Comparison of ENCODE assay signal across 8 mouse cellular contexts in genomic region chr6:136486801-136487553, GRCm38 (mm10). TPM values are rescaled to one million over a fixed set of nuclear protein-coding genes. Genes with fewer than 3 reads are reported as not detected.
DNase-seq lines count a peak whose midpoint lies in the region; ATAC-seq and TF ChIP-seq lines count a peak whose summit lies in the region.
"Had no signal": no experiment of that assay in that cellular context is flagged by ENCODE, and none has a peak within 500 bp of the region (broad histone marks: within the 10 kb centered on the region; RNA-seq: fewer than 3 reads in every experiment).

No protein-coding gene starts in this region.

- peak; percentile 37; the same call in 1 of the 2 replicates for ATAC-seq in lung, embryonic 16.5 days (ENCODE audit: low read depth)
- peak; percentile 46; the same call in 1 of the 2 replicates for ATAC-seq in forebrain, embryonic 15.5 days (replicated peaks)
- ATAC-seq in liver, embryonic 12.5 days, result no peak
- ATAC-seq in stomach, postnatal 0 days (ENCODE audit: low FRiP score, low TSS enrichment), result 0 out of 2 replicates have a peak, but pooled peaks have one; percentile 28
- ATAC-seq in monocyte, adult 5-6 weeks (replicated peaks; ENCODE audit: insufficient number of reproducible peaks, low FRiP score, low TSS enrichment, poor library complexity, severe bottlenecking), result no peak

- TF ChIP-seq CTCF in stomach, postnatal 0 days (IDR thresholded peaks at IDR 0.05; ENCODE audit: low read depth), result no peak

- no peak for TF ChIP-seq EP300 in stomach, postnatal 0 days (optimal IDR thresholded peaks at IDR 0.05)

- H3K27me3 ChIP-seq in lung, embryonic 16.5 days (ENCODE audit: control insufficient read depth, insufficient read depth, low read depth, low read length), result no peaks in the 10 kb centered on the region
- no peaks in the 10 kb centered on the region for H3K27me3 ChIP-seq in forebrain, embryonic 15.5 days
- H3K27me3 ChIP-seq in liver, embryonic 12.5 days (replicated peaks), result 0 out of 2 replicates have a peak, but pooled peaks cover 5% of the 10 kb centered on the region
- no peaks in the 10 kb centered on the region for H3K27me3 ChIP-seq in stomach, postnatal 0 days (ENCODE audit: control insufficient read depth, insufficient read depth, low read length)

- no peak overlapping the region for H3K27ac ChIP-seq in lung, embryonic 16.5 days (ENCODE audit: low read length)
- H3K27ac ChIP-seq in forebrain, embryonic 15.5 days (replicated peaks), result no peak overlapping the region
- no peak overlapping the region for H3K27ac ChIP-seq in liver, embryonic 12.5 days
- peak overlapping the region; percentile 49 for H3K27ac ChIP-seq in stomach, postnatal 0 days (replicated peaks)

- DNase-seq in lung, postnatal 25 days (ENCODE audit: low spot score), result no peak
- DNase-seq in stomach, postnatal 0 days (ENCODE audit: low spot score), result no peak
- no peak for DNase-seq in cerebellum, postnatal 36 days
- DNase-seq: kidney, adult 2 months had no signal

- no peak overlapping the region for H3K4me3 ChIP-seq in lung, embryonic 16.5 days (ENCODE audit: low read length)
- peak overlapping the region; percentile 15 for H3K4me3 ChIP-seq in forebrain, embryonic 15.5 days
- H3K4me3 ChIP-seq in liver, embryonic 12.5 days, result peak overlapping the region; percentile 5; the same call in 1 of the 2 replicates
- no peak overlapping the region for H3K4me3 ChIP-seq in stomach, postnatal 0 days (ENCODE audit: low read depth, low read length)

- no peaks in the 10 kb centered on the region for H3K36me3 ChIP-seq in lung, embryonic 16.5 days (ENCODE audit: control insufficient read depth, insufficient read depth, low read length)
- H3K36me3 ChIP-seq in forebrain, embryonic 15.5 days, result no peaks in the 10 kb centered on the region
- no peaks in the 10 kb centered on the region for H3K36me3 ChIP-seq in liver, embryonic 12.5 days
- no peaks in the 10 kb centered on the region for H3K36me3 ChIP-seq in stomach, postnatal 0 days (ENCODE audit: control insufficient read depth, insufficient read depth, low read length)

- H3K4me2 ChIP-seq in lung, embryonic 16.5 days (ENCODE audit: low read depth, low read length), result peak overlapping the region; percentile 18
- peak overlapping the region; percentile 40 for H3K4me2 ChIP-seq in forebrain, embryonic 15.5 days (replicated peaks)
- peak overlapping the region; percentile 41 for H3K4me2 ChIP-seq in liver, embryonic 12.5 days
- H3K4me2 ChIP-seq in stomach, postnatal 0 days (replicated peaks; ENCODE audit: low read depth), result 0 out of 2 replicates have a peak overlapping the region, but pooled peaks have one; percentile 23

- 49% methylated on average over 32 of the region's 36 CpGs for WGBS in lung, embryonic 16.5 days
- 43% methylated on average over 36 of the region's 36 CpGs for WGBS in forebrain, embryonic 15.5 days
- 55% methylated on average over 36 of the region's 36 CpGs for WGBS in liver, embryonic 12.5 days (ENCODE audit: insufficient replicate concordance)
- 44% methylated on average over 36 of the region's 36 CpGs for WGBS in stomach, postnatal 0 days

- peaks cover 4% of the 10 kb centered on the region; the same call in 1 of the 2 replicates for H3K4me1 ChIP-seq in lung, embryonic 16.5 days (replicated peaks; ENCODE audit: control insufficient read depth, insufficient read depth, low read length)
- H3K4me1 ChIP-seq in forebrain, embryonic 15.5 days, result no peaks in the 10 kb centered on the region
- peaks cover 12% of the 10 kb centered on the region; the same call in 1 of the 2 replicates for H3K4me1 ChIP-seq in liver, embryonic 12.5 days
- H3K4me1 ChIP-seq in stomach, postnatal 0 days (replicated peaks; ENCODE audit: control insufficient read depth, insufficient read depth), result 0 out of 2 replicates have a peak, but pooled peaks cover 2% of the 10 kb centered on the region

- peaks cover 3% of the 10 kb centered on the region; the same call in 1 of the 2 replicates for H3K9me3 ChIP-seq in lung, embryonic 16.5 days (ENCODE audit: control insufficient read depth, low read length)
- no peaks in the 10 kb centered on the region for H3K9me3 ChIP-seq in forebrain, embryonic 15.5 days
- H3K9me3 ChIP-seq in liver, embryonic 12.5 days (replicated peaks), result no peaks in the 10 kb centered on the region
- no peaks in the 10 kb centered on the region for H3K9me3 ChIP-seq in stomach, postnatal 0 days (ENCODE audit: control insufficient read depth, low read length)

- H3K9ac ChIP-seq in lung, embryonic 16.5 days (ENCODE audit: low read length), result no peak overlapping the region
- H3K9ac ChIP-seq in forebrain, embryonic 15.5 days (replicated peaks), result no peak overlapping the region
- H3K9ac ChIP-seq in liver, embryonic 12.5 days, result no peak overlapping the region
- no peak overlapping the region for H3K9ac ChIP-seq in stomach, postnatal 0 days (ENCODE audit: low read length)

RNA-seq across cellular contexts. Expression of gene Atf7ip, which starts 19.0 kb away (rescaled TPM):
- polyA plus RNA-seq in lung, embryonic 16.5 days (2015; fragmentation: Nextera tagmentation; extraction: Ambion mirVana), result 41.2 and 43.6 TPM in 2 replicates
- polyA plus RNA-seq in forebrain, embryonic 15.5 days (2015; fragmentation: Nextera tagmentation; extraction: Ambion mirVana), result 45.6 and 46.9 TPM in 2 replicates
- polyA plus RNA-seq in liver, embryonic 12.5 days (2016; fragmentation: Nextera tagmentation; extraction: Ambion mirVana), result 23.2 and 24.8 TPM in 2 replicates
- 8.4 and 9.5 TPM in 2 replicates for polyA plus RNA-seq in stomach, postnatal 0 days (2015; fragmentation: Nextera tagmentation; extraction: Ambion mirVana)
- 53.5 to 127 TPM (median 61.9 TPM) in 3 replicates for total RNA-seq in monocyte, adult 5-6 weeks (2017)

Comparison
In these comparisons a context has a peak if more than half of its experiments do, and no peak if none do; other contexts are left out.
1. ATAC-seq: peak in lung, embryonic 16.5 days (single experiment), forebrain, embryonic 15.5 days (single experiment) and stomach, postnatal 0 days (single experiment); none in liver, embryonic 12.5 days (single experiment) and monocyte, adult 5-6 weeks (single experiment).
2. H3K4me3 ChIP-seq: peak in forebrain, embryonic 15.5 days (single experiment) and liver, embryonic 12.5 days (single experiment); none in lung, embryonic 16.5 days (single experiment) and stomach, postnatal 0 days (single experiment).
3. Peak in every context shown above with its lines, with median percentiles within 50 percentile points of each other: H3K4me2 ChIP-seq.